Mouse (Mus musculus) midbrain, embryonic 11.5 days (tissue): Measurements from ENCODE around the gene Arl1. TPM values are rescaled to one million over a fixed set of nuclear protein-coding genes. Genes with fewer than 3 reads are reported as not detected.
"Not testable (repeated sequence)": the region's sequence is repeated elsewhere in the genome, so short reads cannot be mapped to it uniquely, and the experiment has no call there.

Experiments
- ATAC-seq: fragments of 200-750 bp; cut with Nextera tagmentation; 2 replicates; pipeline ENCODE4 v1.8.0; 2017; ENCODE audit warnings: moderate TSS enrichment, moderate library complexity; ENCODE audit not compliant: low FRiP score
- DNase-seq: peaks from one replicate; pipeline ENCODE4 v3.0.0; 2015; ENCODE audit warnings: low spot score; ENCODE audit errors: missing footprints
- H3K27ac ChIP-seq: fragments of 300-500 bp; sonication (generic); 2 replicates; pipeline ENCODE4 v1.5.1; 2014; ENCODE audit warnings: low read depth, low read length
- H3K27me3 ChIP-seq: fragments of 300-500 bp; sonication (generic); 2 replicates; pipeline ENCODE4 v1.6.1; 2014; ENCODE audit warnings: mild to moderate bottlenecking, low read length, moderate library complexity, mixed read lengths; ENCODE audit not compliant: control insufficient read depth, insufficient read depth
- H3K36me3 ChIP-seq: fragments of 300-500 bp; sonication (generic); 2 replicates; pipeline ENCODE4 v1.6.1; 2014; ENCODE audit warnings: mild to moderate bottlenecking, low read length, moderate library complexity, mixed read lengths; ENCODE audit not compliant: control insufficient read depth, insufficient read depth
- H3K4me1 ChIP-seq: fragments of 300-500 bp; sonication (generic); 2 replicates; pipeline ENCODE4 v1.6.1; 2014; ENCODE audit warnings: low read length; ENCODE audit not compliant: control insufficient read depth, insufficient read depth
- H3K4me2 ChIP-seq: fragments of 300-500 bp; sonication (generic); 2 replicates; pipeline ENCODE4 v1.6.1; 2014; ENCODE audit warnings: mild to moderate bottlenecking, moderate library complexity
- H3K4me3 ChIP-seq: fragments of 300-500 bp; sonication (generic); 2 replicates; pipeline ENCODE4 v1.5.1; 2014; ENCODE audit warnings: low read depth, low read length
- H3K9ac ChIP-seq: fragments of 300-500 bp; sonication (generic); 2 replicates; pipeline ENCODE4 v1.6.1; 2014; ENCODE audit warnings: low read length
- H3K9me3 ChIP-seq: fragments of 300-500 bp; sonication (generic); 2 replicates; pipeline ENCODE4 v1.6.1; 2016; ENCODE audit warnings: low read length; ENCODE audit not compliant: control insufficient read depth
- WGBS: fragments of 180-500 bp; shearing (Covaris S2); extraction: QIAGEN DNeasy Blood & Tissue Kit; methylation state at CpG from one replicate; pipeline ENCODE4 v1.1.7; 2014; 5-methylcytosine and 5-hydroxymethylcytosine counted together
- polyA plus RNA-seq: library from polyadenylated mRNA; unstranded; fragments of >200 nt; fragmentation: Nextera tagmentation; extraction: Ambion mirVana; gene quantifications from 2 replicates; pipeline ENCODE4 v1.2.1, GENCODE M21; 2014

Gene Arl1
- polyA plus RNA-seq, 1 experiment from 2014 or later: 165 TPM

GRCm38 (mm10) chr10:88739818-88740217, 9.2 kb downstream of the Arl1 start:
- WGBS: 96% methylated on average over 1 of the region's 1 CpGs
- H3K36me3 ChIP-seq: peaks cover 11% of the 10 kb centered on the region
- no peaks in the 10 kb centered on the region for H3K27me3 ChIP-seq

GRCm38 (mm10) chr10:88740781-88741180, 10.1 kb downstream of the Arl1 start:
- Histone ChIP-seq H3K4me2 (no peak overlapping the region), H3K9me3 (no peaks in the 10 kb centered on the region), H3K36me3 (peaks cover 15% of the 10 kb centered on the region), H3K4me3 (no peak overlapping the region), H3K27me3 (no peaks in the 10 kb centered on the region), H3K9ac (no peak overlapping the region), H3K27ac (no peak overlapping the region), H3K4me1 (no peaks in the 10 kb centered on the region)
- 98% methylated on average over 5 of the region's 5 CpGs for WGBS
- ATAC-seq: no peak
- no peak for DNase-seq

More at GRCm38 (mm10) chr10:88739818-88740217, 9.2 kb downstream of the Arl1 start:
- Histone ChIP-seq H3K4me3 (no peak overlapping the region), H3K4me2 (no peak overlapping the region), H3K9ac (no peak overlapping the region), H3K4me1 (no peaks in the 10 kb centered on the region), H3K27ac (no peak overlapping the region), H3K9me3 (no peaks in the 10 kb centered on the region)
- DNase-seq (no peak), ATAC-seq (no peak)

- no peak overlapping the region for H3K9ac ChIP-seq
- H3K4me1 ChIP-seq: no peaks in the 10 kb centered on the region
- ATAC-seq: no peak
- DNase-seq: no peak
- H3K9me3 ChIP-seq: no peaks in the 10 kb centered on the region
- no peak overlapping the region for H3K27ac ChIP-seq
- no peak overlapping the region for H3K4me2 ChIP-seq
- H3K36me3 ChIP-seq: peaks cover 15% of the 10 kb centered on the region
- WGBS: 82% methylated on average over 2 of the region's 2 CpGs
- no peaks in the 10 kb centered on the region for H3K27me3 ChIP-seq
- H3K4me3 ChIP-seq: no peak overlapping the region
Observed at GRCm38 (mm10) chr10:88741426-88741825, 10.8 kb downstream of the Arl1 start.

- DNase-seq (no peak), ATAC-seq (no peak)
- Histone ChIP-seq H3K36me3 (peaks cover 13% of the 10 kb centered on the region; the same call in 1 of the 2 replicates), H3K4me1 (no peaks in the 10 kb centered on the region), H3K9ac (no peak overlapping the region), H3K4me2 (no peak overlapping the region), H3K27ac (no peak overlapping the region), H3K27me3 (no peaks in the 10 kb centered on the region), H3K4me3 (no peak overlapping the region), H3K9me3 (no peaks in the 10 kb centered on the region)
- WGBS: 93% methylated on average over 13 of the region's 13 CpGs
Observed at GRCm38 (mm10) chr10:88761524-88762212, 31.0 kb downstream of the Arl1 start.

GRCm38 (mm10) chr10:88765431-88766142, 34.9 kb downstream of the Arl1 start:
- 87% methylated on average over 15 of the region's 15 CpGs for WGBS
- Histone ChIP-seq H3K9ac (no peak overlapping the region), H3K27me3 (no peaks in the 10 kb centered on the region), H3K4me3 (no peak overlapping the region), H3K9me3 (no peaks in the 10 kb centered on the region), H3K4me2 (no peak overlapping the region), H3K4me1 (no peaks in the 10 kb centered on the region), H3K36me3 (peaks cover 12% of the 10 kb centered on the region; the same call in 1 of the 2 replicates), H3K27ac (no peak overlapping the region)
- DNase-seq (no peak), ATAC-seq (no peak)

- 93% methylated on average over 5 of the region's 5 CpGs for WGBS
- H3K4me1 ChIP-seq: no peaks in the 10 kb centered on the region
- no peak overlapping the region for H3K4me3 ChIP-seq
- DNase-seq: no peak
- no peak for ATAC-seq
- no peaks in the 10 kb centered on the region for H3K9me3 ChIP-seq
- H3K4me2 ChIP-seq: no peak overlapping the region
- peaks cover 12% of the 10 kb centered on the region; the same call in 1 of the 2 replicates for H3K36me3 ChIP-seq
- no peak overlapping the region for H3K27ac ChIP-seq
- H3K27me3 ChIP-seq: no peaks in the 10 kb centered on the region
- no peak overlapping the region for H3K9ac ChIP-seq
Observed at GRCm38 (mm10) chr10:88768961-88769360, 38.3 kb downstream of the Arl1 start.

GRCm38 (mm10) chr10:88769676-88770075, 39.0 kb downstream of the Arl1 start:
- H3K27me3 ChIP-seq: no peaks in the 10 kb centered on the region
- H3K27ac ChIP-seq: no peak overlapping the region
- H3K36me3 ChIP-seq: peaks cover 9% of the 10 kb centered on the region; the same call in 1 of the 2 replicates

GRCm38 (mm10) chr10:88772965-88773364, 42.3 kb downstream of the Arl1 start:
- H3K9me3 ChIP-seq, H3K9ac ChIP-seq, H3K4me1 ChIP-seq, H3K36me3 ChIP-seq, DNase-seq, ATAC-seq, H3K27me3 ChIP-seq, H3K4me2 ChIP-seq, H3K4me3 ChIP-seq, H3K27ac ChIP-seq: not testable (repeated sequence)
- WGBS: 93% methylated on average over 5 of the region's 5 CpGs

More at GRCm38 (mm10) chr10:88769676-88770075, 39.0 kb downstream of the Arl1 start:
- H3K4me2 ChIP-seq: no peak overlapping the region
- DNase-seq (peak; percentile 56), ATAC-seq (no peak)
- H3K4me3 ChIP-seq: no peak overlapping the region
- no peaks in the 10 kb centered on the region for H3K4me1 ChIP-seq
- WGBS: 93% methylated on average over 7 of the region's 7 CpGs
- H3K9ac ChIP-seq: no peak overlapping the region
- no peaks in the 10 kb centered on the region for H3K9me3 ChIP-seq

- Histone ChIP-seq H3K4me2 (no peak overlapping the region), H3K36me3 (peaks cover 5% of the 10 kb centered on the region; the same call in 1 of the 2 replicates), H3K27me3 (no peaks in the 10 kb centered on the region), H3K4me1 (no peaks in the 10 kb centered on the region), H3K9ac (no peak overlapping the region), H3K9me3 (no peaks in the 10 kb centered on the region), H3K4me3 (no peak overlapping the region), H3K27ac (no peak overlapping the region)
- DNase-seq: peak; percentile 44
- 91% methylated on average over 6 of the region's 6 CpGs for WGBS
- no peak for ATAC-seq
Observed at GRCm38 (mm10) chr10:88776206-88776605, 45.5 kb downstream of the Arl1 start.
